Mouse (Mus musculus) c-Kit-positive CD71-positive TER-119-negative erythroid progenitor cells, embryonic 14.5 days (primary cell): ENCODE data around the gene Svs2.
"Not testable (repeated sequence)": the region's sequence is repeated elsewhere in the genome, so short reads cannot be mapped to it uniquely, and the experiment has no call there.

Experiments
- DNase-seq: peaks from one replicate; pipeline ENCODE4 v3.0.0-alpha.2; 2013; ENCODE audit warnings: low read depth

Svs2 gene

GRCm38 (mm10) chr2:164238366-164238765, at the start of gene Svs2:
Gene Svs2, minus strand, starts transcription at chr2:164238466.
- DNase-seq: no peak

- no peak for DNase-seq
These were observed 40.1 kb upstream of the Svs2 start, which contains the start of gene Svs4 for GRCm38 (mm10) chr2:164278359-164278758. Gene Svs4, minus strand, starts transcription at chr2:164278459.

GRCm38 (mm10) chr2:164256540-164256939, 18.3 kb upstream of the Svs2 start, which contains the start of gene Svs3b:
Gene Svs3b, minus strand, starts transcription at chr2:164256640.
- not testable (repeated sequence) for DNase-seq

- no peak for DNase-seq
These were observed 5.6 kb downstream of the Svs2 start for GRCm38 (mm10) chr2:164232671-164233070.

- DNase-seq: no peak
These were observed 9.8 kb downstream of the Svs2 start for GRCm38 (mm10) chr2:164228361-164229070.

DNA sequence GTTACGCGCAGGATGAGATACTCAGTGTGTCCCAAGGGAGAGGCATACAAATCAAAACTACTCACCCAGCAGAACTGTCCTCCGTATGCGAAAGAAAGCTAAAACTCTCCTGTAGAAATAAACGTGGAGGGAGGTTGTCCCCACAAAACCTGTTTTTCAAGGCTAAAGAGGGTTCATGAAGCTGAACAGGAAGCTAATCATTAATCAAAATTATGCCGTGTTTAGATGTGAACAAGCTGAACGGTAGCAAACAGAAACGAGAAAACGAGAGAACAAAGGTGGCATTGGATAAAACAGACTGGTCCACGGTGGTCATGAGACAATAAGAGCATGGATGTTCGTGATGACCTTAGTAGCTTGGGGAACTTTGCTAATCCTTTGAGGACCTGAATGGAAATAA, 16.7 kb downstream of the Svs2 start, which contains the start of gene Wfdc15b:
Gene Wfdc15b, minus strand, starts transcription at position 139 of the 400 bp plus-strand sequence.
- no peak for DNase-seq

DNA sequence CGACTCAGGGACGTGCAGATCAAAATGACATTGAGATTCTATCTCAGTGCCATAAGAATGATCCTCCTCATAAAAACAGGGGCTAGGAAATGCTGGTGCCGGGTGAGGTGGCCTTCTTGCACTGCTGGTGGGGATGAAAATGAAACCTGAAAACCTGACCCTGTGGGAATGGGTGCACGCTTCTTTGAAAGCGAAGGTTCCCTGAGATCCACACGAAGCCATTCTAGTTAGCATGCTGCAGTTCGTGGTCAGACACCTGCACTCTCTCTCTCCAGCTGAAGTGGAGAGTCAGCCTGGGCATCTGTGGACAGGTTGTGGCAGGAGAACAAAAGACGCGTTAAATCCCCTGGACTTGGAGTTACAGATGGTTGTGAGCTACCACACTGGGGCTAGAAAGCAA, 19.0 kb downstream of the Svs2 start:
- DNase-seq: no peak

DNA sequence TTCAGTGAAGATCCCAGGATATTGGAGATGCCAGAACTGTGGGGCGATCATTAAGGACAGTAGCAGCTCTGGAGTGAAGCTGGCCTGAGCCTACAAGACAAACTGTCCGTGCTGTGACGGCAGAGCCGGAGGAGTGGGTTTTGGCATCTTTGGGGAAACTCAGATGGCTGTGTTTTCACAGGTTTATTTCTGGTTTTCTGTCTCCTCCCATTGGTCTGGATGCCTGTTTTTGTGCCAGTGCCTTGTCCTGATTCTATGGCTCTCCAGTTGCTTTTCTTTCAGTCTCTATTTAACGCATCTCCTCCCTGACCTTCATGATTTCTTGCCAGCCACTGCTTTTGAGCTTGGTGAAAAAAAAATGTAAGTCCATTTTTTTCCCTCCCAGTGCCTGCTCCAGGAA, 25.6 kb downstream of the Svs2 start:
- no peak for DNase-seq

- no peak for DNase-seq
These were observed 27.4 kb downstream of the Svs2 start for GRCm38 (mm10) chr2:164210892-164211291.

- no peak for DNase-seq
These were observed 31.6 kb downstream of the Svs2 start for GRCm38 (mm10) chr2:164206676-164207075.

- not testable (repeated sequence) for DNase-seq
These were observed 32.3 kb downstream of the Svs2 start for GRCm38 (mm10) chr2:164206011-164206410.

GRCm38 (mm10) chr2:164199626-164200327, 38.5 kb downstream of the Svs2 start, which contains the start of gene Wfdc15a:
Gene Wfdc15a, minus strand, starts transcription at chr2:164200130.
- DNase-seq: no peak

GRCm38 (mm10) chr2:164196700-164196990, 41.6 kb downstream of the Svs2 start:
- DNase-seq: no peak

DNA sequence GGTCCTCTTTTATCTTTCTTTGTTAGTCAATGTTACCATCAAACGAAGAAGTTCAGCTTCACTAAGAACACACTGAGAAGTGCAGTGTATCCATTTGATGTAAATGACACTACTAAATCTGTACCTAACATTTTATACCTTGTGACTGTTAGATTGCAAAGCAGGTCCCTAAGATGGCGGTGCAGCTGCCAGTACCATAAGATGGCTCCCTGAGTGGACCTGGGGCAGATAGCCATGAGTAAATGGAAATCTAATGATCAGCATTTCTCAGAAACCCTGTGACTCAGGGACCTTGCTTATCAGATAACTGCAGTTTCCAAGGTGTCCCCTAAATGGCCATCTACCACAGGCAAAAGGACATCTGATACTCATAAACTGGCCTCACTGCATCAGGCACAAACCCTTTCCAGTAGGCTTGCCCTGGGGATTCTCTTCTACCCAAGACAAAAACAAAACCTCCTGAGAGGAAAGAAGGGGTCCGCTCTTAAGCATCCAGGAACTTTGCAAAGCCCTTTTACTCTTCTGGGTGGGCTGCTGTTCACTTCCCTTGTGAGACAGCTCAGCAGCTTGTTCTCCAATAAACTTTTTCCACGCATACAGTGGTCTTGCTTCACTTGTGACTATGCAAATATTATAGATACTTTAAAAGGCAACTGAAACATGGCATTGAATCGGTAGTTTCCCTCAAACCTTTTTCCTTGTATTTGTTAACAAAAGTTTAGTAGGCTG, 42.1 kb downstream of the Svs2 start:
- DNase-seq: no peak

- no peak for DNase-seq
These were observed 43.2 kb downstream of the Svs2 start for GRCm38 (mm10) chr2:164194959-164195630.

DNA sequence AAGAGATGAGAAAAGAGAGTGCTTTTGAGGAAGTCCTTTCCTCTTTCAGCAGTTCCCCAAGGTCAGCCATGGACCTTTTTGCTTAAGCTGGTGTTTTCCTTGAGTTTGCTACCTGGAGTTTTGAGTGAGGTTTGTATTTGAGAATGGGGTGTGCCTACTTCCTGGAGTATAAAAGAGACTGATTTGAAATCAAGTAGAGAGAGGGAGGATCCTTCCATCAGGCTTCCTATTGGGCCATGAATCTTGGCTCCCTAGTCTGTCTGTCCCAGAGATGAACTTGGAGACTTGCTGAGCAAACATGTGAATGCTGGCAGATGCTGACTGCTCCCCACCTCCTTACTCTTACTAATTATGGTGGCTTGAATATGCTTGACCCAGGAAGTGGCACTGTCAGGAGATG, 46.0 kb downstream of the Svs2 start:
- DNase-seq: no peak

- no peak for DNase-seq
These were observed 47.7 kb downstream of the Svs2 start, which contains the start of gene Wfdc12 for GRCm38 (mm10) chr2:164190576-164190975. Gene Wfdc12, minus strand, starts transcription at chr2:164190608.

DNA sequence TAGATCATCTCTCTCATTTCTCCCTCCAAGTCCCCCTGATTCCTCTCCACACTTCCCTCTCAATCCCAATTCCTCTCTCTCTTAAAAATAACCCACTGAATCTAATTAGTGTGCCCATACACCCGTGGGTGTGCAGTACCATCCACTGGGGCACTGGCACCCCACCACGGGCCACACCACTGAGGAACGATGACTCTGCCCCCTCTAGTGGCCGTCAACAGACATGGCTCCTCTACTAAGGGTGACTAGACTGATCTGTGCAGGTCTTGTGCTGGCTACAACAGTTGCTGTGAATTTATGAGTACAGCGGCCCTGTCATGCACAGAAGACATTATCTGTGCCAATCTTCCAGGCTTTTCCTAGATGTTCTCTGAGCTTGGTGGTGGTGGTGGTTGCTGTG, 49.5 kb downstream of the Svs2 start:
- no peak for DNase-seq
